Mouse (Mus musculus) lung, adult 2 months (tissue): ENCODE data around the gene Plekhh1.

Experiments used
- CTCF ChIP-seq: fragments of 200-500 bp; IDR thresholded peaks from 2 replicates; pipeline ENCODE4 v1.5.1; 2011; ENCODE audit warnings: mild to moderate bottlenecking, low read length, control low read depth; ENCODE audit not compliant: insufficient read depth
- POLR2A ChIP-seq: fragments of 200-500 bp; IDR thresholded peaks from 2 replicates; pipeline ENCODE4 v1.6.1; 2011; ENCODE audit warnings: low read depth, mild to moderate bottlenecking, control low read depth, low read length, borderline replicate concordance; ENCODE audit errors: extremely low read depth

GRCm38 (mm10) chr12:79049807-79050206 lies 20.8 kb downstream of the Plekhh1 start:
- TF ChIP-seq POLR2A, result no peak
- TF ChIP-seq CTCF, result no peak
